Mouse (Mus musculus): Measurements from ENCODE around the gene Bicd1. TPM values are rescaled to one million over a fixed set of nuclear protein-coding genes. Genes with fewer than 3 reads are reported as not detected.
A peak's percentile ranks its signal among the peaks of the same experiment; 100 is the strongest.
"Not testable (repeated sequence)": the region's sequence is repeated elsewhere in the genome, so short reads cannot be mapped to it uniquely, and the experiment has no call there.

Bicd1 gene
- polyA plus RNA-seq, 1 experiment from 2014 or later = 4.6 TPM

- ATAC-seq (ENCODE audit: low read depth) (no peak), DNase-seq (ENCODE audit: low spot score) (no peak)
- H3K4me2 ChIP-seq (ENCODE audit: low read depth, low read length) = no peak overlapping the region
- H3K4me1 ChIP-seq (ENCODE audit: control insufficient read depth, insufficient read depth, low read length) = no peaks in the 10 kb centered on the region
- 69% methylated on average over 14 of the region's 15 CpGs for WGBS
- no peaks in the 10 kb centered on the region for H3K27me3 ChIP-seq (replicated peaks; ENCODE audit: control insufficient read depth, insufficient read depth, low read length)
- no peak overlapping the region for H3K4me3 ChIP-seq (ENCODE audit: low read depth, low read length)
- no peaks in the 10 kb centered on the region for H3K36me3 ChIP-seq (ENCODE audit: control insufficient read depth, insufficient read depth, low read length)
- no peak overlapping the region for H3K27ac ChIP-seq (replicated peaks; ENCODE audit: low read depth, low read length)
- H3K9me3 ChIP-seq (ENCODE audit: control insufficient read depth, low read length) = no peaks in the 10 kb centered on the region
- H3K9ac ChIP-seq (ENCODE audit: low read depth, low read length) = no peak overlapping the region
Observed at GRCm38 (mm10) chr6:149471477-149471876, 62.8 kb downstream of the Bicd1 start.

GRCm38 (mm10) chr6:149472441-149472840 lies 63.8 kb downstream of the Bicd1 start:
- not testable (repeated sequence) for H3K27ac ChIP-seq (replicated peaks; ENCODE audit: low read depth, low read length); ATAC-seq (ENCODE audit: low read depth); H3K9ac ChIP-seq (ENCODE audit: low read depth, low read length); H3K36me3 ChIP-seq (ENCODE audit: control insufficient read depth, insufficient read depth, low read length); H3K9me3 ChIP-seq (ENCODE audit: control insufficient read depth, low read length); H3K27me3 ChIP-seq (replicated peaks; ENCODE audit: control insufficient read depth, insufficient read depth, low read length); H3K4me3 ChIP-seq (ENCODE audit: low read depth, low read length); H3K4me1 ChIP-seq (ENCODE audit: control insufficient read depth, insufficient read depth, low read length); DNase-seq (ENCODE audit: low spot score); H3K4me2 ChIP-seq (ENCODE audit: low read depth, low read length)
- 84% methylated on average over 6 of the region's 6 CpGs for WGBS

- not testable (repeated sequence) for H3K4me2 ChIP-seq (ENCODE audit: low read depth, low read length); H3K4me3 ChIP-seq (ENCODE audit: low read depth, low read length); H3K4me1 ChIP-seq (ENCODE audit: control insufficient read depth, insufficient read depth, low read length); ATAC-seq (ENCODE audit: low read depth); H3K27ac ChIP-seq (replicated peaks; ENCODE audit: low read depth, low read length); DNase-seq (ENCODE audit: low spot score); H3K36me3 ChIP-seq (ENCODE audit: control insufficient read depth, insufficient read depth, low read length); H3K9me3 ChIP-seq (ENCODE audit: control insufficient read depth, low read length); H3K27me3 ChIP-seq (replicated peaks; ENCODE audit: control insufficient read depth, insufficient read depth, low read length); H3K9ac ChIP-seq (ENCODE audit: low read depth, low read length)
- 93% methylated on average over 5 of the region's 5 CpGs for WGBS
Observed at GRCm38 (mm10) chr6:149481868-149482267, 73.2 kb downstream of the Bicd1 start.

GRCm38 (mm10) chr6:149494662-149495061 lies 86.0 kb downstream of the Bicd1 start:
- H3K9me3 ChIP-seq (ENCODE audit: control insufficient read depth, low read length) = no peaks in the 10 kb centered on the region
- no peak for ATAC-seq (ENCODE audit: low read depth)
- no peak overlapping the region for H3K4me3 ChIP-seq (ENCODE audit: low read depth, low read length)
- H3K27me3 ChIP-seq (replicated peaks; ENCODE audit: control insufficient read depth, insufficient read depth, low read length) = no peaks in the 10 kb centered on the region
- no peak overlapping the region for H3K4me2 ChIP-seq (ENCODE audit: low read depth, low read length)
- no peaks in the 10 kb centered on the region for H3K36me3 ChIP-seq (ENCODE audit: control insufficient read depth, insufficient read depth, low read length)
- H3K9ac ChIP-seq (ENCODE audit: low read depth, low read length) = no peak overlapping the region
- DNase-seq (ENCODE audit: low spot score) = no peak
- WGBS = 92% methylated on average over 2 of the region's 2 CpGs
- no peaks in the 10 kb centered on the region for H3K4me1 ChIP-seq (ENCODE audit: control insufficient read depth, insufficient read depth, low read length)
- no peak overlapping the region for H3K27ac ChIP-seq (replicated peaks; ENCODE audit: low read depth, low read length)

GRCm38 (mm10) chr6:149495925-149496324 lies 87.2 kb downstream of the Bicd1 start:
- no peak for DNase-seq (ENCODE audit: low spot score)

GRCm38 (mm10) chr6:149565720-149566498 lies 157.2 kb downstream of the Bicd1 start:
- peak overlapping the region; percentile 59 for H3K4me3 ChIP-seq (ENCODE audit: low read depth, low read length)
- H3K27ac ChIP-seq (replicated peaks; ENCODE audit: low read depth, low read length) = no peak overlapping the region
- peak; percentile 92 for DNase-seq (ENCODE audit: low spot score)
- H3K9me3 ChIP-seq (ENCODE audit: control insufficient read depth, low read length) = no peaks in the 10 kb centered on the region
- H3K4me2 ChIP-seq (ENCODE audit: low read depth, low read length) = peak overlapping the region; percentile 85
- peak overlapping the region; percentile 60 for H3K9ac ChIP-seq (ENCODE audit: low read depth, low read length)
- 2% methylated on average over 19 of the region's 19 CpGs for WGBS
- H3K4me1 ChIP-seq (ENCODE audit: control insufficient read depth, insufficient read depth, low read length) = no peaks in the 10 kb centered on the region; the same call in none of the 2 replicates
- H3K36me3 ChIP-seq (ENCODE audit: control insufficient read depth, insufficient read depth, low read length) = no peaks in the 10 kb centered on the region
- H3K27me3 ChIP-seq (replicated peaks; ENCODE audit: control insufficient read depth, insufficient read depth, low read length) = no peaks in the 10 kb centered on the region
- peak; percentile 99 for ATAC-seq (ENCODE audit: low read depth)

More at GRCm38 (mm10) chr6:149495925-149496324, 87.2 kb downstream of the Bicd1 start:
- no peaks in the 10 kb centered on the region for H3K27me3 ChIP-seq (replicated peaks; ENCODE audit: control insufficient read depth, insufficient read depth, low read length)
- no peaks in the 10 kb centered on the region for H3K4me1 ChIP-seq (ENCODE audit: control insufficient read depth, insufficient read depth, low read length)
- no peaks in the 10 kb centered on the region for H3K9me3 ChIP-seq (ENCODE audit: control insufficient read depth, low read length)
- H3K27ac ChIP-seq (replicated peaks; ENCODE audit: low read depth, low read length) = no peak overlapping the region
- H3K36me3 ChIP-seq (ENCODE audit: control insufficient read depth, insufficient read depth, low read length) = no peaks in the 10 kb centered on the region
- no peak overlapping the region for H3K4me2 ChIP-seq (ENCODE audit: low read depth, low read length)
- ATAC-seq (ENCODE audit: low read depth) = no peak
- no peak overlapping the region for H3K9ac ChIP-seq (ENCODE audit: low read depth, low read length)
- H3K4me3 ChIP-seq (ENCODE audit: low read depth, low read length) = no peak overlapping the region

GRCm38 (mm10) chr6:149567219-149567618 lies 158.5 kb downstream of the Bicd1 start:
- Histone ChIP-seq H3K36me3 (ENCODE audit: control insufficient read depth, insufficient read depth, low read length) (no peaks in the 10 kb centered on the region), H3K4me1 (ENCODE audit: control insufficient read depth, insufficient read depth, low read length) (no peaks in the 10 kb centered on the region; the same call in none of the 2 replicates), H3K27me3 (replicated peaks; ENCODE audit: control insufficient read depth, insufficient read depth, low read length) (no peaks in the 10 kb centered on the region), H3K4me3 (ENCODE audit: low read depth, low read length) (no peak overlapping the region), H3K27ac (replicated peaks; ENCODE audit: low read depth, low read length) (no peak overlapping the region), H3K9ac (ENCODE audit: low read depth, low read length) (no peak overlapping the region), H3K9me3 (ENCODE audit: control insufficient read depth, low read length) (no peaks in the 10 kb centered on the region), H3K4me2 (ENCODE audit: low read depth, low read length) (no peak overlapping the region)
- ATAC-seq (ENCODE audit: low read depth) = no peak
- WGBS = 88% methylated on average over 1 of the region's 1 CpGs
- no peak for DNase-seq (ENCODE audit: low spot score)

GRCm38 (mm10) chr6:149574288-149574687 lies 165.6 kb downstream of the Bicd1 start:
- Histone ChIP-seq H3K27me3 (replicated peaks; ENCODE audit: control insufficient read depth, insufficient read depth, low read length) (no peaks in the 10 kb centered on the region), H3K36me3 (ENCODE audit: control insufficient read depth, insufficient read depth, low read length) (no peaks in the 10 kb centered on the region), H3K9me3 (ENCODE audit: control insufficient read depth, low read length) (no peaks in the 10 kb centered on the region), H3K9ac (ENCODE audit: low read depth, low read length) (no peak overlapping the region), H3K27ac (replicated peaks; ENCODE audit: low read depth, low read length) (no peak overlapping the region), H3K4me1 (ENCODE audit: control insufficient read depth, insufficient read depth, low read length) (no peaks in the 10 kb centered on the region), H3K4me2 (ENCODE audit: low read depth, low read length) (no peak overlapping the region), H3K4me3 (ENCODE audit: low read depth, low read length) (no peak overlapping the region)
- 82% methylated on average over 1 of the region's 1 CpGs for WGBS
- ATAC-seq (ENCODE audit: low read depth) = no peak
- no peak for DNase-seq (ENCODE audit: low spot score)

GRCm38 (mm10) chr6:149580053-149580452 lies 171.4 kb downstream of the Bicd1 start:
- ATAC-seq (ENCODE audit: low read depth) = no peak
- no peak for DNase-seq (ENCODE audit: low spot score)
- Histone ChIP-seq H3K9ac (ENCODE audit: low read depth, low read length) (no peak overlapping the region), H3K9me3 (ENCODE audit: control insufficient read depth, low read length) (peaks cover 21% of the 10 kb centered on the region), H3K4me1 (ENCODE audit: control insufficient read depth, insufficient read depth, low read length) (no peaks in the 10 kb centered on the region), H3K4me3 (ENCODE audit: low read depth, low read length) (no peak overlapping the region), H3K27me3 (replicated peaks; ENCODE audit: control insufficient read depth, insufficient read depth, low read length) (no peaks in the 10 kb centered on the region), H3K36me3 (ENCODE audit: control insufficient read depth, insufficient read depth, low read length) (peaks cover 4% of the 10 kb centered on the region; the same call in 1 of the 2 replicates), H3K4me2 (ENCODE audit: low read depth, low read length) (no peak overlapping the region), H3K27ac (replicated peaks; ENCODE audit: low read depth, low read length) (no peak overlapping the region)

All from embryonic facial prominence, embryonic 14.5 days (tissue).